Mouse (Mus musculus) G1E (cell line): ENCODE results near the gene Shank2.

Experiments
- CTCF ChIP-seq: IDR thresholded peaks from 2 replicates; pipeline ENCODE4 v1.5.1; 2012; ENCODE audit warnings: low read depth, low read length, inconsistent platforms, mixed read lengths
- TAL1 ChIP-seq: conservative IDR thresholded peaks from 2 replicates; pipeline ENCODE4 v1.6.1; 2012; ENCODE audit warnings: low read depth, low read length, inconsistent platforms, mixed read lengths

DNA sequence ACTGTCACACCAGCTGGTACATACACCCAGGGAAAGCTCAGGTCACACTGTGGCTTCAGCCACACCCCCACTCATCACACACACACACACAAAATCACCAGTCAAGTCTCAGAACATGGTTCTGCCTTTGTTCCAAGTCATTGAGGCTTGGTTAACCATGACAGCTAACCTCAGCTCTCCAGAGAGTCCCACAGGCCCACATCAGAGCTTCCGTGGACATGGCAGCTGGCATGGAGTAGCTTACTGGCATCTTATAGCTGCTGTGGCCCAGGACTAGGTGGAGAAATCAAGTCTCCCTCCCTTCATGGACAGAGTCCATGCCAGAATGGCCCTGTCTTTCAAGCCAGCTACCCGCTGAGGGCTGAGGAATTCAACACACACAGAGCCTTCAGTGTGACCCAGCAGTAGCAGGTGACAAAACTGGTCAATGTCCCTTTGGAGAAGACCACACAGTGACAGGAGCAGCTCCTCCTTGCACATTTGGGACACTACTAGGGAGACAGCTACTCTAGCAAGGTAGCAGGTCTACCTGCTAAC, 406.8 kb downstream of the Shank2 start:
- TF ChIP-seq CTCF (no peak), TAL1 (no peak)
